Mouse (Mus musculus) v-Abl transformed pro-B cells (cell line): ENCODE results near the gene Gtsf2.
"Not testable (repeated sequence)": the region's sequence is repeated elsewhere in the genome, so short reads cannot be mapped to it uniquely, and the experiment has no call there.

Experiments
- in situ Hi-C, 2 experiments: fragments of 400-800 bp; cut with MboI; formaldehyde crosslinking; loops; one replicate each; pipeline ENCODE4 v1.15.1; 2025; ENCODE audit not compliant: unreplicated experiment in 2 of 2

Gtsf2 gene

GRCm38 (mm10) chr15:103448369-103448768 is at the start of gene Gtsf2:
Gene Gtsf2 (minus strand): TSS chr15:103448469.
- in situ Hi-C loops: no loop called here

GRCm38 (mm10) chr15:103496204-103497140 is 48.2 kb upstream of the Gtsf2 start:
- in situ Hi-C loops: no loop called here

GRCm38 (mm10) chr15:103488336-103488735 is 40.1 kb upstream of the Gtsf2 start:
- in situ Hi-C loops: no loop called here

- in situ Hi-C loops: no loop called here
Observed at GRCm38 (mm10) chr15:103486658-103487057, 38.4 kb upstream of the Gtsf2 start.

GRCm38 (mm10) chr15:103485106-103485505 is 36.8 kb upstream of the Gtsf2 start:
- in situ Hi-C loops: no loop called here

GRCm38 (mm10) chr15:103484490-103484889 is 36.2 kb upstream of the Gtsf2 start:
- in situ Hi-C loops: no loop called here

- in situ Hi-C loops: no loop called here
Observed at GRCm38 (mm10) chr15:103482488-103482887, 34.2 kb upstream of the Gtsf2 start.

GRCm38 (mm10) chr15:103480129-103480528 is 31.9 kb upstream of the Gtsf2 start:
- in situ Hi-C loops: no loop called here

- in situ Hi-C loops: no loop called here
Observed at GRCm38 (mm10) chr15:103479080-103479606, 30.9 kb upstream of the Gtsf2 start.

GRCm38 (mm10) chr15:103473769-103474168 is 25.5 kb upstream of the Gtsf2 start:
- in situ Hi-C loops: loop anchor here (25.0 kb wide), 2 partner anchors 936 to 1386 kb away; no protein-coding TSS in a partner anchor

- in situ Hi-C loops: loop anchor here (25.0 kb wide), 2 partner anchors 936 to 1386 kb away; no protein-coding TSS in a partner anchor
Observed at GRCm38 (mm10) chr15:103473182-103473581, 24.9 kb upstream of the Gtsf2 start.

- in situ Hi-C loops: loop anchor here (25.0 kb wide), 2 partner anchors 935 to 1385 kb away; no protein-coding TSS in a partner anchor
Observed at GRCm38 (mm10) chr15:103472265-103472664, 24.0 kb upstream of the Gtsf2 start.

GRCm38 (mm10) chr15:103471488-103472194 is 23.4 kb upstream of the Gtsf2 start:
- in situ Hi-C loops: loop anchor here (25.0 kb wide), 2 partner anchors 934 to 1384 kb away; no protein-coding TSS in a partner anchor

GRCm38 (mm10) chr15:103462539-103463261 is 14.4 kb upstream of the Gtsf2 start:
- in situ Hi-C loops: loop anchor here (25.0 kb wide), 2 partner anchors 925 to 1375 kb away; no protein-coding TSS in a partner anchor

GRCm38 (mm10) chr15:103454449-103454848 is 6.2 kb upstream of the Gtsf2 start:
- in situ Hi-C loops: loop anchor here (10.0 to 25.0 kb wide), 4 partner anchors 100 to 1367 kb away; partner anchors contain the start of gene Zfp385a (in 1 of the 2)

GRCm38 (mm10) chr15:103453551-103454218 is 5.4 kb upstream of the Gtsf2 start, which contains the start of gene Nckap1l:
Gene Nckap1l (plus strand): TSS chr15:103453794.
- in situ Hi-C loops: loop anchor here (10.0 to 25.0 kb wide), 4 partner anchors 99 to 1366 kb away; partner anchors contain the start of gene Zfp385a (in 1 of the 2)

GRCm38 (mm10) chr15:103445966-103446365 is 2.3 kb downstream of the Gtsf2 start:
- in situ Hi-C loops: not testable (repeated sequence)

GRCm38 (mm10) chr15:103430241-103430640 is 18.0 kb downstream of the Gtsf2 start, which contains the start of gene Gtsf1:
Gene Gtsf1 (minus strand): TSS chr15:103430470.
- in situ Hi-C loops: no loop called here

GRCm38 (mm10) chr15:103427017-103427416 is 21.3 kb downstream of the Gtsf2 start:
- in situ Hi-C loops: no loop called here
